Mouse (Mus musculus): ENCODE measurements around the gene Twnk. TPM values are rescaled to one million over a fixed set of nuclear protein-coding genes. Genes with fewer than 3 reads are reported as not detected.
A peak's percentile ranks its signal among the peaks of the same experiment; 100 is the strongest.

Twnk gene
- polyA plus RNA-seq, 1 experiment from 2014 or later = 7.9 TPM

DNA sequence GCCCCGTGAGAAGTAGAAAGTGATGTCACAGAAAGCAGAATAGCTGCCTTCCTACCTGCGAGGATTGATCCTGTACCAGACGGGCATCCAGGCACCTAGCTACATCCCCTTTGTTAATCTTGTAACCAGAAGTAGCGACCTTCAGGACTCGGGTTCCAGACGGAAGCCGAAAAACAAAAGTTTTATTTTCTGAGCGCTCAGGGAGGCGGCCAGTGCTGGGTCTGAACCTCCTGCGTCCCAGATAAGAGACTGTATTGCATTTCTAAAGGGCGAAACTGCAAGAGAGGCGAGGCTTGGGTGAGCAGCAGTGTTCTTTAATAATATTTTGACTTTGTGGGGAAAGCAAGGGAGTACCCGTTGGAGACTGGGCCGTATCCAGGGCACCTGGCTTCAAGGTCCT, 53.4 kb downstream of the Twnk start:
- Histone ChIP-seq H3K4me2 (replicated peaks; ENCODE audit: low read depth) (peak overlapping the region; percentile 81), H3K9ac (ENCODE audit: low read length) (peak overlapping the region; percentile 79), H3K4me1 (replicated peaks; ENCODE audit: control insufficient read depth, insufficient read depth) (peaks cover 10% of the 10 kb centered on the region), H3K4me3 (ENCODE audit: low read depth, low read length) (peak overlapping the region; percentile 60), H3K9me3 (ENCODE audit: control insufficient read depth, low read length) (no peaks in the 10 kb centered on the region), H3K36me3 (ENCODE audit: control insufficient read depth, insufficient read depth, low read length) (no peaks in the 10 kb centered on the region), H3K27me3 (ENCODE audit: control insufficient read depth, insufficient read depth, low read length) (no peaks in the 10 kb centered on the region), H3K27ac (replicated peaks) (peak overlapping the region; percentile 96)
- WGBS = under 1% methylated on average over 14 of the region's 14 CpGs
- no peak for DNase-seq (ENCODE audit: low spot score)
- ATAC-seq (ENCODE audit: low FRiP score, low TSS enrichment) = no peak; the same call in 1 of the 2 replicates
- TF ChIP-seq CTCF (IDR thresholded peaks at IDR 0.05; ENCODE audit: low read depth) = no peak
- TF ChIP-seq EP300 (optimal IDR thresholded peaks at IDR 0.05) = no peak

Other genes starting within 250 kb of the Twnk start
- 0.05 TPM in 1 of 2 replicates, not detected in the other for gene Pax2, start 249.6 kb upstream of the Twnk start, polyA plus RNA-seq (2015; fragmentation: Nextera tagmentation; extraction: Ambion mirVana)
- gene Slf2, start 74.5 kb upstream of the Twnk start, polyA plus RNA-seq (2015; fragmentation: Nextera tagmentation; extraction: Ambion mirVana) = 9.3 and 9.8 TPM in 2 replicates
- 1.4 and 1.8 TPM in 2 replicates for gene Sema4g, start 16.6 kb upstream of the Twnk start, polyA plus RNA-seq (2015; fragmentation: Nextera tagmentation; extraction: Ambion mirVana)
- gene Mrpl43, start 779 bp downstream of the Twnk start, polyA plus RNA-seq (2015; fragmentation: Nextera tagmentation; extraction: Ambion mirVana) = 67.2 and 67.3 TPM in 2 replicates
- gene Lzts2, start 8.8 kb downstream of the Twnk start, polyA plus RNA-seq (2015; fragmentation: Nextera tagmentation; extraction: Ambion mirVana) = 40.1 and 45.0 TPM in 2 replicates
- 0.33 TPM in 2 replicates for gene Pdzd7, start 40.1 kb downstream of the Twnk start, polyA plus RNA-seq (2015; fragmentation: Nextera tagmentation; extraction: Ambion mirVana)
- gene Sfxn3, start 41.8 kb downstream of the Twnk start, polyA plus RNA-seq (2015; fragmentation: Nextera tagmentation; extraction: Ambion mirVana) = 26.7 and 29.7 TPM in 2 replicates
- gene Kazald1, start 69.6 kb downstream of the Twnk start, polyA plus RNA-seq (2015; fragmentation: Nextera tagmentation; extraction: Ambion mirVana) = 3.0 and 3.8 TPM in 2 replicates
- not detected in 2 replicates for gene Tlx1, start 145.0 kb downstream of the Twnk start, polyA plus RNA-seq (2015; fragmentation: Nextera tagmentation; extraction: Ambion mirVana)
- 0.04 TPM in 1 of 2 replicates, not detected in the other for gene Lbx1, start 230.1 kb downstream of the Twnk start, polyA plus RNA-seq (2015; fragmentation: Nextera tagmentation; extraction: Ambion mirVana)